8 mouse cellular contexts compared by ENCODE assay signal in the genomic region with DNA sequence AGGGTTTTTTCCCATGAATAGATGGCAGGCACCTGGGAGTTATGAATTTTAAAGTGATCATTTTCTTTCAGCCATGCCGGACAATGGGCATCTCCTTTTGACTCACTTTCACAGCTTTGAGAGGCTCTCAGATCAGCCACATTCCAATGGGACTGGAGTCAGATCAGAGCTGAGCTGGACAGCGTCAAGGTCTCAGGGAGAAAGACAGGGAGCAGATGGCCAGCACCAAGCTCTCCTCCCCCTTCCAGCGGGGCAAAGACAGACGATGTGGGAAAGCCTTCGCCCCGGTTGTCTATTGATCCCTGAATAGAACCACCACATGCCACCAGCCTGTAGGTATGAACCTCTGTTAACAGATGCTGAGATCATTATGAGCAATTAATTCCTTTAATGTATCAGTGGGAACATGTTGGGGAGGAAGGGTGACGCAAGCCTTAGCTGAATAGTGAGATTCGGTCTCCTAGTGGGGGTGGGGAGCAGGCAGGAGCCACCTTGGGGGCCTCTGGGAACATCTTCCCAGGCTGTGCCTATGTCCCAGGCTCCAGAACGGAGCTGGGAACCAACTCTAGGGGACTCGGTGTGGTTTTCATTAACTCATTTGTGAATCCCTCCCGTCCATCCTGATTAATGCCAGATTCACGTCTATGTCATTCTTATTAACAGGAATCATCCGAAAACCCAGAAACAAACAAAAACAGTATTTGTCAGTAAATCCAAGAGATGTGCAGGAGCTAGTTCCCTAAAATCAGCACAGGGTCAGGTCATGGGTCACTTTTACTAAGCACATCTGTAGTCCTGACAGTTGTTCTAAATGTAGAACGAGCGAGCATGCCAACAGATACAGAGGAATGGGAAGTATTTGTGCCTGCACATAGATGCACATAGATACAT.
A peak's percentile ranks its signal among the peaks of the same experiment; 100 is the strongest.
DNase-seq lines count a peak whose midpoint lies in the region; ATAC-seq and TF ChIP-seq lines count a peak whose summit lies in the region.
"Had no signal": no experiment of that assay in that cellular context is flagged by ENCODE, and none has a peak within 500 bp of the region (broad histone marks: within the 10 kb centered on the region; RNA-seq: fewer than 3 reads in every experiment).

No protein-coding gene starts in this region.

- 11% methylated on average over 15 of the region's 15 CpGs for WGBS in forebrain, embryonic 12.5 days

- no peak for TF ChIP-seq CTCF in E14TG2a.4 (conservative IDR thresholded peaks at IDR 0.05; ENCODE audit: low read length)

- no peaks in the 10 kb centered on the region for H3K36me3 ChIP-seq in E14TG2a.4 (ENCODE audit: insufficient read depth, low read length)
- H3K36me3 ChIP-seq in forebrain, embryonic 12.5 days (replicated peaks), result no peaks in the 10 kb centered on the region
- H3K36me3 ChIP-seq: limb, embryonic 13.5 days had no signal

- peaks cover 62% of the 10 kb centered on the region for H3K4me1 ChIP-seq in E14TG2a.4 (replicated peaks; ENCODE audit: low read depth, low read length)
- H3K4me1 ChIP-seq in forebrain, embryonic 12.5 days, result peaks cover 60% of the 10 kb centered on the region

- no peaks in the 10 kb centered on the region for H3K9me3 ChIP-seq in E14TG2a.4 (ENCODE audit: low read length)
- H3K9me3 ChIP-seq in forebrain, embryonic 12.5 days, result no peaks in the 10 kb centered on the region
- H3K9me3 ChIP-seq: limb, embryonic 13.5 days had no signal

- ATAC-seq in forebrain, embryonic 12.5 days (ENCODE audit: low FRiP score), result peak; percentile 80

- no peaks in the 10 kb centered on the region for H3K27me3 ChIP-seq in E14TG2a.4 (ENCODE audit: insufficient read depth, low read length)
- H3K27me3 ChIP-seq in forebrain, embryonic 12.5 days, result no peaks in the 10 kb centered on the region

- peak overlapping the region; percentile 86 for H3K27ac ChIP-seq in forebrain, embryonic 12.5 days
- H3K27ac ChIP-seq: limb, embryonic 13.5 days had no signal

- H3K9ac ChIP-seq in forebrain, embryonic 12.5 days, result no peak overlapping the region
- H3K9ac ChIP-seq: limb, embryonic 13.5 days had no signal

- H3K4me3 ChIP-seq in E14TG2a.4 (replicated peaks; ENCODE audit: low read length), result peak overlapping the region; percentile 62
- peak overlapping the region; percentile 11; the same call in 1 of the 2 replicates for H3K4me3 ChIP-seq in forebrain, embryonic 12.5 days (replicated peaks)
- H3K4me3 ChIP-seq: limb, embryonic 13.5 days had no signal

- H3K4me2 ChIP-seq in forebrain, embryonic 12.5 days, result peak overlapping the region; percentile 47
- H3K4me2 ChIP-seq: limb, embryonic 13.5 days had no signal

- DNase-seq in ES-CJ7 (ENCODE audit: low read depth, low spot score), result peak; percentile 63
- DNase-seq in mesoderm, embryonic 11.5 days (ENCODE audit: low read depth, low spot score), result peak; percentile 71
- DNase-seq in natural killer cell, adult 2 months (ENCODE audit: low spot score in 2 of 2), result no peak
- no peak for DNase-seq in frontal cortex, postnatal 36 days (ENCODE audit: low spot score in 2 of 2)
- DNase-seq in thymus, postnatal 14 days, result no peak

Comparison
In these comparisons a context has a peak if more than half of its experiments do, and no peak if none do; other contexts are left out.
1. DNase-seq: peak in ES-CJ7 (single experiment) and mesoderm, embryonic 11.5 days (single experiment); none in natural killer cell, adult 2 months (0 of 2), frontal cortex, postnatal 36 days (0 of 2) and thymus, postnatal 14 days (single experiment).